Mouse (Mus musculus) bone marrow, adult 2 months (tissue): ENCODE results near the gene Olfr729. TPM values are rescaled to one million over a fixed set of nuclear protein-coding genes. Genes with fewer than 3 reads are reported as not detected.

Experiments
- H3K27ac ChIP-seq: fragments of 200-500 bp; 2 replicates; pipeline ENCODE4 v1.5.1; 2012; ENCODE audit warnings: low read depth, mild to moderate bottlenecking, control low read depth, inconsistent platforms, low read length; ENCODE audit not compliant: control insufficient read depth, poor library complexity, insufficient read depth
- H3K4me1 ChIP-seq: fragments of 200-500 bp; 2 replicates; pipeline ENCODE4 v1.6.1; 2011; ENCODE audit warnings: low read length; ENCODE audit not compliant: control insufficient read depth, insufficient read depth
- H3K4me3 ChIP-seq: fragments of 200-500 bp; replicated peaks from 2 replicates; pipeline ENCODE3; 2011; ENCODE audit warnings: mild to moderate bottlenecking, low read depth, low read length, control low read depth; ENCODE audit not compliant: control insufficient read depth
- CTCF ChIP-seq: fragments of 200-500 bp; IDR thresholded peaks from 2 replicates; pipeline ENCODE4 v1.5.1; 2011; ENCODE audit warnings: low read length, control low read depth; ENCODE audit not compliant: control insufficient read depth, insufficient read depth
- POLR2A ChIP-seq: fragments of 200-500 bp; IDR thresholded peaks from 2 replicates; pipeline ENCODE4 v1.6.1; 2011; ENCODE audit warnings: low read depth, mild to moderate bottlenecking, control low read depth, low read length, borderline replicate concordance; ENCODE audit not compliant: control insufficient read depth
- WGBS: fragments of 180-500 bp; shearing (Covaris S2); methylation state at CpG from one replicate; pipeline ENCODE4 v1.1.7; 2018; 5-methylcytosine and 5-hydroxymethylcytosine counted together
- polyA plus RNA-seq: library from polyadenylated mRNA; stranded (reverse); fragments of >200 nt; gene quantifications from 2 replicates; pipeline ENCODE4 v1.2.4, GENCODE M21; 2011; ENCODE audit warnings: low replicate concordance; ENCODE audit not compliant: missing spikeins, insufficient read depth, insufficient read length

Olfr729 gene
- 0.45 TPM in 1 of 2 replicates, not detected in the other for polyA plus RNA-seq

DNA sequence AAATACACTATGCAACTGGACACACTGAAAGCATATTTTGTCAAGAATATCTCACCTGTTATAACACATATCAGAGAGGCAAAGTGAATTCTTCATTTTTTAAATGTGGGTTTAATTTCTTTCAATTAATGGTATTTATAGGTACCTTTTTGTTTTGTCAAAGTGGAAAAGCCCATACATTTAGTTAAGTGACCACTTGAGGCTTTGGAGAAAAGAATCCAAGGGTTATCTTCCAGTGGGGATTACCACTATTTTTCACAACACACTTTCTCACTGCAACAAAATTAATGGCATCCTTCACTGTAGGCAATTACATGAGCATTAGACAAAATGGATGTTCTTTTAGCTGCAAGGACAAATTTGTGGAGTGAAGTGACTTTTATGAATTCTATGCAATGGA lies at the start of gene Olfr729:
Gene Olfr729 (minus strand): TSS at position 101 of the 400 bp plus-strand sequence.
- TF ChIP-seq CTCF (no peak), POLR2A (no peak)
- no peak within 1 kb of the TSS for H3K27ac ChIP-seq
- H3K4me1 ChIP-seq: no peaks in the 10 kb centered on the region
- no peak within 1 kb of the TSS for H3K4me3 ChIP-seq

DNA sequence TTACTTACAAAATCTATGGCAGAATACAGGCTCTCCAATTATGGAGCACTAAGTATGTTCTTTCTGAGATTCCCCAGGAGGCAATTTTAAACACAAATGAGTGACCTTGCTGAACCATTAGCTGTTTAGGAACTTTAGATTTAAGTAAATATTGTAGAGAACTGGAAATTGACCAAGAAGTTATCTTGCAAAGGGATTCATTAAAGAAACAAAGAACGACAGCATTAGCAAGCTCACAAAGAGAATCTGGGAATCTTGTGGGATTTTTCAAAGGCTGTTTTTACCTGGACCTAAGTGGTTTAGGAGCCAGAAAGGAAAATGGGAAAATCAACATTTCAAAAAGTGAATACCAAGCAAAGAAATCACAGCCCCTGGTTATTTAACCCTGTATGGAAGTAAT lies 35.4 kb upstream of the Olfr729 start, which contains the start of gene Olfr730:
Gene Olfr730 (minus strand): TSS at position 101 of the 400 bp plus-strand sequence.
- Histone ChIP-seq H3K4me1 (no peaks in the 10 kb centered on the region), H3K4me3 (no peak within 1 kb of the TSS), H3K27ac (no peak within 1 kb of the TSS)
- WGBS: 61% methylated on average over 1 of the region's 1 CpGs
- TF ChIP-seq CTCF (no peak), POLR2A (no peak)

DNA sequence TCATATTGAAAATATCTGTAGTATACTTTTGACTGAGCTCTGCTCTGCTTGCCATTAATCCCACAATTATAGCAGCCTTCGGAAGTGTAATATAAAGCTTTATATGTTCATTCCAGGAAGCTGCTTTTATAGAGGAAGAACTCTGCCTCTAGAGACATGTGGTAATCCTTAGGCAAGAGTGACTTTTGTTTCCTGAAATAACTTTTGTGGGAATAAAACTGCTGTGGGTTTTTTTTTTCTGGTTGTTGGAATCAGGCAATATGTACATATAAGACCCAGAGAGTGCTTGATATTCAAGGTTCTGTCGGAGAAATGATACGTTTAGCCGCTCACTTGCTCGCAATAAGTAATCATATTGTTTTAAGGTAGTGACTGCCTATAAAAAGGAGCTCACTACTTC lies 10.1 kb downstream of the Olfr729 start, which contains the start of gene Olfr728:
Gene Olfr728 (minus strand): TSS at position 101 of the 400 bp plus-strand sequence.
- TF ChIP-seq POLR2A: no peak
- no peak for TF ChIP-seq CTCF
- WGBS: 86% methylated on average over 5 of the region's 5 CpGs

DNA sequence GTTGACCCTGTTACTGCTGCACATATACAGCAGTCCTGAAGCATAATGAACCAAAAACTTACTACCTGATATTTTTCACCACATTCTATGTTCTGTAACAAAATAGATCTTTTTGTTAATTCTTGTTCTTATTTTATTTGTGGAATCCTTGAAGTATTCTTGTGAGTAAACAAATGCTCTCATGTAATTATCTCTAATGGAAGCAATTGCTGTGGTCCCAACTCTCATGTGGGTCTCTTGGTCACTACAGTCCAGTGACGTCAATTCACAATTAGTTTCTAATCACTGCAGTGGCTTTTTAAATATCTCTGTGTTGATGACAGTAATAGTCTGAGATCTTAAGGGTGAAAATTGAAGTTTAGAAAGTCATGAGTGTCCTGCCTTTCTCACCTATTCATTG lies 29.8 kb downstream of the Olfr729 start, which contains the start of gene Olfr727:
Gene Olfr727 (plus strand): TSS at position 301 of the 400 bp plus-strand sequence.
- Histone ChIP-seq H3K27ac (no peak within 1 kb of the TSS), H3K4me1 (no peaks in the 10 kb centered on the region), H3K4me3 (no peak within 1 kb of the TSS)
- 84% methylated on average over 1 of the region's 1 CpGs for whole genome bisulfite sequencing
- TF ChIP-seq POLR2A (no peak), CTCF (no peak)

More for the DNA sequence above, 10.1 kb downstream of the Olfr729 start, which contains the start of gene Olfr728:
- Histone ChIP-seq H3K4me1 (no peaks in the 10 kb centered on the region), H3K4me3 (no peak within 1 kb of the TSS), H3K27ac (no peak within 1 kb of the TSS)

Other genes starting within 250 kb of the Olfr729 start
- not detected in 2 replicates for gene Olfr723, start 221.1 kb downstream of the Olfr729 start, polyA plus RNA-seq
- not detected in 2 replicates for gene Olfr724, start 189.6 kb downstream of the Olfr729 start, polyA plus RNA-seq
- gene Olfr725, start 112.5 kb downstream of the Olfr729 start, polyA plus RNA-seq: not detected in 2 replicates
- not detected in 2 replicates for gene Olfr726, start 62.0 kb downstream of the Olfr729 start, polyA plus RNA-seq
- not detected in 2 replicates for gene Olfr727, start 29.7 kb downstream of the Olfr729 start, polyA plus RNA-seq
- gene Olfr728, start 10.2 kb downstream of the Olfr729 start, polyA plus RNA-seq: not detected in 2 replicates
- not detected in 2 replicates for gene Olfr730, start 35.3 kb upstream of the Olfr729 start, polyA plus RNA-seq
- not detected in 2 replicates for gene Olfr731, start 89.0 kb upstream of the Olfr729 start, polyA plus RNA-seq
- gene Olfr732, start 131.3 kb upstream of the Olfr729 start, polyA plus RNA-seq: not detected in 2 replicates
- not detected in 2 replicates for gene Olfr733, start 148.6 kb upstream of the Olfr729 start, polyA plus RNA-seq
- not detected in 2 replicates for gene Olfr734, start 173.9 kb upstream of the Olfr729 start, polyA plus RNA-seq
- not detected in 2 replicates for gene Olfr735, start 196.0 kb upstream of the Olfr729 start, polyA plus RNA-seq
- not detected in 2 replicates for gene Tlr11, start 205.0 kb upstream of the Olfr729 start, polyA plus RNA-seq
- not detected in 2 replicates for gene Olfr736, start 228.3 kb upstream of the Olfr729 start, polyA plus RNA-seq